Mouse (Mus musculus) brain, embryonic 18.5 days (tissue): ENCODE results near the gene Gm15737.

Source experiments
- DNase-seq: peaks from one replicate; pipeline ENCODE4 v3.0.0-alpha.2; 2012; ENCODE audit warnings: low read depth, low spot score

Gene Gm15737

GRCm38 (mm10) chr6:92874854-92875253, 5.7 kb downstream of the Gm15737 start:
- no peak for DNase-seq

- DNase-seq, result no peak
Measured at GRCm38 (mm10) chr6:92875340-92875739, 6.2 kb downstream of the Gm15737 start.

- no peak for DNase-seq
Measured at GRCm38 (mm10) chr6:92876121-92876520, 7.0 kb downstream of the Gm15737 start.

GRCm38 (mm10) chr6:92877236-92877635, 8.1 kb downstream of the Gm15737 start:
- no peak for DNase-seq

- DNase-seq, result no peak
Measured at GRCm38 (mm10) chr6:92878771-92879170, 9.6 kb downstream of the Gm15737 start.

- DNase-seq, result no peak
Measured at GRCm38 (mm10) chr6:92879700-92880265, 10.6 kb downstream of the Gm15737 start.

GRCm38 (mm10) chr6:92882446-92882845, 13.3 kb downstream of the Gm15737 start:
- DNase-seq, result no peak

- no peak for DNase-seq
Measured at GRCm38 (mm10) chr6:92883131-92883900, 14.2 kb downstream of the Gm15737 start.

GRCm38 (mm10) chr6:92891535-92891934, 22.4 kb downstream of the Gm15737 start:
- no peak for DNase-seq

GRCm38 (mm10) chr6:92904037-92904436, 34.9 kb downstream of the Gm15737 start:
- DNase-seq, result no peak

GRCm38 (mm10) chr6:92904491-92904890, 35.3 kb downstream of the Gm15737 start:
- DNase-seq, result no peak

- DNase-seq, result no peak
Measured at GRCm38 (mm10) chr6:92905922-92906321, 36.8 kb downstream of the Gm15737 start.

- no peak for DNase-seq
Measured at GRCm38 (mm10) chr6:92909361-92909760, 40.2 kb downstream of the Gm15737 start.

GRCm38 (mm10) chr6:92910611-92911010, 41.5 kb downstream of the Gm15737 start:
- no peak for DNase-seq

- no peak for DNase-seq
Measured at GRCm38 (mm10) chr6:92920938-92921689, 52.0 kb downstream of the Gm15737 start.

GRCm38 (mm10) chr6:92921843-92922242, 52.7 kb downstream of the Gm15737 start:
- no peak for DNase-seq

- no peak for DNase-seq
Measured at GRCm38 (mm10) chr6:92924536-92924935, 55.4 kb downstream of the Gm15737 start.

- DNase-seq, result no peak
Measured at GRCm38 (mm10) chr6:92928261-92928660, 59.1 kb downstream of the Gm15737 start.
